Mouse (Mus musculus) retina, adult 2 months (tissue): ENCODE results near the gene Zfp446.
"Not testable (repeated sequence)": the region's sequence is repeated elsewhere in the genome, so short reads cannot be mapped to it uniquely, and the experiment has no call there.

ENCODE experiments used
- DNase-seq: peaks from one replicate; pipeline ENCODE4 v3.0.0-alpha.2; 2012; ENCODE audit warnings: low read depth, low spot score

Zfp446 gene

DNA sequence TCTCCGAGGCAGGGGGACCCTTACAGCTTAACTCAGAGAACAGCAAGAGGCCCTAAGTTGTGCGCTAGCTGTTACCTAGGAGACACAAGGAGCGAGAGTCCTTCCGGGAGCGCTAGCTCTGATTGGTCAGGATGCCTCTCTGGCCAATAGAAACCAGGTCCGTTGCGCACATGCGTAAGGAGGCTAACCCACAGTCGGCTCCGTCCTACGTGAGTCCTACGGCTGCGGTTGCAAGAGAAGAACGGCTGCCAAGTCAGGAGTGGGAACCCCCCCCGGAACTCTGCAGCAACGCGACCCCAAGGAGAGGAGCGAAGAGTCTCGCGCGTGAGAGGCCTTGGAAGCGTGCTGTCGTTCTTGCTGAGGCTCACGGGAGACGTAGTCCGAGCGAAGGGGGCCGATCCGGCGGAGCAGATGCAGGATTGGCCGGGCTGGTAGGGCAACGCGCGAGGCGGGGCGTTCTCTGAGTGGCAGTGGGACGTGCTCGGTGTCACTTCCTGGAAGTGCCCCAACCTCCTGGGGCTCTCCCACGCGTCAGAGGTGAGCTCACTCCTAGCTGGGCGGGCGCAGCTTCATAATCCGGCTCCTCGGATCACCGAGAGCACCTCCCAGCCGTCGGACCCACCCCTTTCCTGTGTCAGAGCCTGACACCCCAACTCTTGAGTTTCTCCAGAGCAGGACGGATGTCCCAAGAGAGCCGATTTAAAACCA lies at the start of gene Zfp446:
Gene Zfp446 (plus strand): TSS at position 167 of the 708 bp plus-strand sequence.
- peak; percentile 93 for DNase-seq

DNA sequence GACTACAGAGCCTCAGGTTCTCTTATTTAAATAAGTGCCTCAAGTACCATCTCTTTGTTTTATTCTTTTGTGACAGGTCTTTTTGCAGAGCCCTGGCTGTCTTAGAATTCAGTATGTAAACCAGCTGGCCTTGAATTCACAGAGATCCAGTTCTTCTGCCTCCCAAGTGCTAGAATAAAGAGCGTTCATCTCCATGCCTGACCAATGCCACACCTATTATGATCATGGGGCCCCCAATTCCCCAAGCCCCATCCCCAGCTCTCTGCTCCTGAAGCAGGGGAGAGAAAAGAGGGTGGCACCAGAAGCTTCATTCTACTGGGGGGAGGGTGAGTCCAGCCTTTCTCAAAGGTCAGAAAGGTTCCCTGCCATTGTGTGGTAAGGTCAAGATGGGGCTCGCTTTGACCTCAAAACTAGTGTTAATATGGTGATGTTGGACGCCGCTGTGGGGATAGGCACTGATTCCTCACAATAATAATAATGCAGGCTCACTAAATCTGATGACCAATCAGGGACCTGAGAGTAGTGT lies 44.0 kb upstream of the Zfp446 start:
- DNase-seq = no peak

DNA sequence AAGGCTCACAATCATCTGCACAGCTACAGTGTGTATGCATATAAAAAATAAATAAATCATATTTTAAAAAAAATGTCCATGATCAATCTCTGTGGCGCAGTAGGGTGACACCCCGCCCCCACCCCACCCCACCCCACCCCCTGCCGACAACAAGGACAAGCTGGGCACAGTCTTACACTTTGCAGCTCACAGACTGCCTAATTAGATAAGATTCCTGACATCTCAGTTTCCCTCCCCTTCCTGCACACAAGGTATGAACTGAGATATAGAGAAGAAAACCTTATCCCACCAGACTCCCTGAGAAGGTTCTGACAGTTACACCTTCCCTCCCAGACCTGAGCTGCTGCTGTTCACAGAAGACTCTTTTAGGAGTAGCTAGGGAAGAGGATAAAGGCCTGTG lies 42.8 kb upstream of the Zfp446 start:
- DNase-seq = no peak

DNA sequence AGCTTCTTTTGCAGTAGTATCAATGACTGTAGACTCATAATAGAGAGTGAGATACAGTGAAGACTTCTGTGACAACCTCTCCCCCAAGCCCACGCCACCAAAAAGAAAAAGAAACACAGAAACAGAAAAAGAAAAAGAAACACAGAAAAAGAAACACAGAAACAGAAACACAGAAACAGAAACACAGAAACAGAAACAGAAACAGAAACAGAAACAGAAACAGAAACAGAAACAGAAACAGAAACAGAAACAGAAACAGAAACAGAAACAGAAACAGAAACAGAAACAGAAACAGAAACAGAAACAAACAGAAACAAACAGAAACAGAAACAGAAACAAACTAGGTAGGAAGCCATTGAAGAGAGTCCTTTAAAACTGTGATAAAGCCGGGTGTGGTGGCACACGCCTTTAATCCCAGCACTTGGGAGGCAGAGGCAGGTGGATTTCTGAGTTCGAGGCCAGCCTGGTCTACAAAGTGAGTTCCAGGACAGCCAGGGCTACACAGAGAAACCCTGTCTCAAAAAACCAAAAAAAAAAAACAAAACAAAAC lies 40.3 kb upstream of the Zfp446 start:
- DNase-seq = not testable (repeated sequence)

DNA sequence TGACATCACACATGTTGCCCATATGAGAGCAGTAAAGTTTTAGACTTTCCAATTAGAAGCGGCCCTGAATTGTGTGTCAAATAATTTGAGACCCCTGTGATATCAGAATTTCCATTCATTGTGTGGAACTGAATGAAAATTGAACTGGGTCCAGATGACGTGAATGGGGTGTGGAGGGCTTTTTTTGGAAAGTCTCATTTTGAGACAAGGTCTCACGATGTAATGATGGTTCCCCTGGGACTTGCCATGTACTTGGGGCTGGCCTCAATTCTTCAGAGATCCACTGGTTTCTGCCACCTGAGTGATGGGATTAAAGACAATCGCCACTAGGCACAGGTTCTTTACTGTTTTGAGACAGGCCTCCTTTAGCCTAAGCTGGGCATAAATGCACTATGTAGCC lies 37.0 kb upstream of the Zfp446 start:
- no peak for DNase-seq

DNA sequence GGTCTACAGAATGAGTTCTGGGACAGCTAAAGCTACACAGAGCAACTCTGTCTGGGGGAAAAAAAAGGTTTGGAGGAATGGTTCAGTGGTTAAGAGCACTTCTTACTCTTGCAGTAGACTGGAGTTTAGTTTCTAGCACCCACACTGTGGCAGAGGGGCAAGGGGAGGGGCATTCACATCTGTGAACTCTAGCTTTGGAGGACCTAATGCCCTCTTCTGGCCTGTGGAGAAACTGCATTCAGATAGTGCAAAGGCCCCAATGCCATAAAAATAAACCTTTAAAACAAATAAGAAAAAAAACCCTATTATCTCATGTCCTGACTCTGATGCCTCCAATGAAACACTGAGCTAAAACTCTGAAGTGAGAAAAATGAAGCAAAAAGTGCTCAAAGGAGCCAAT lies 34.2 kb upstream of the Zfp446 start:
- DNase-seq = no peak

DNA sequence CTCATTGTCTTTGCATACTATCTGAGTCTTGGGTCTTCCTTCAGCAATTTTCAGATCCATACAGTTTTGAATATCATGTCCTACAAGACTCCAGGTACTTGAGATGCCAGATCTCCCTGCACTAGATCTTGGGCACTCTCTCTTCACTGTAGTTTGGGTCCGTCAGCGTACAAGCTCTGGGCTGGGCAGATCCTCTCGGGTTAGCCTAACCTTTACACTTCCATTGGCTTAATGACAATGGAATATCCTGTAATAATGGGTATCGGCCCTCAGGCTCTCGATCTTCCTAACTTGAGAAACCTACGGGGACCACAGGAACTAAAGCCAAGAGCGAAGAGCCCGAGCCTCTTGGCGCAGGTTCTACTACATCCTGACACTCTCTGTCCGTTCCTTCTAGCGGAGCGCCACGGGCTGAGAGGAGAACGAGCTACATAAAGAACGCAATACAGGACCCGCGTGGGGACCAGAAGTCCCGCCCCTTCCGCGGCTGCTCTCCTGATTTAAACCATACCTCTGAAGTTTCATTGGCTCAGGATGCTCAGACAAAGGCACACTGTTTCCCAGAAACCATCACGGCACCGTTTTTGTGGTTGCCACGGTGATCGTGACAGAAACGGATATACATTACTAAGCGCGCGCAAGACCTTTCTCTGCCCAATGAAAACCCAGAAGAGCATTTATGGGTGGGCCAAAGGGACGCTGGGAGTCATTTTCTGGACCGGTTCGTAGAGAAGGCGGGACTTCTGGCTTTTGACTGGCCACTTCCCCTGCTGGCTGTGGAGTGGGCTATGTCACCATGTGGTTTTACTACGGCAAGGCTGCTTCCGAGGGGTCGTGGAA lies 28.4 kb upstream of the Zfp446 start:
- peak; percentile 64 for DNase-seq

DNA sequence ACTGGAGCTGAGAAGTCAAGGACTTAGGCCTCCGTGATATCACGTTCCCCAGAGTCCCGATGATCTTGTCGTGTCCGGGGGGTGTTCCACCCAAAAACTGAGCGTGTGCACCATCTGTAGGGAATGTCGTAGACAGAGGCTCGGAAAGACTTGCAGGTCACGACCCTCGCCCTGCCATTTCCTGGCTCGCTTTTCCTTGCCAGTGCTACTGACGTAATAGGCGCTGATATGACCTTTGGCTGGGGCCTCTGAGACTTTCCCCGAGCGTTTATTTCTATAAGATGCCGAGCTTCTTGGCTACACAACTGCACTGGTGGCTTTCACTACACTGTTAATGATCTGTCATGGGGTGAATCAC lies 27.8 kb upstream of the Zfp446 start:
- no peak for DNase-seq

DNA sequence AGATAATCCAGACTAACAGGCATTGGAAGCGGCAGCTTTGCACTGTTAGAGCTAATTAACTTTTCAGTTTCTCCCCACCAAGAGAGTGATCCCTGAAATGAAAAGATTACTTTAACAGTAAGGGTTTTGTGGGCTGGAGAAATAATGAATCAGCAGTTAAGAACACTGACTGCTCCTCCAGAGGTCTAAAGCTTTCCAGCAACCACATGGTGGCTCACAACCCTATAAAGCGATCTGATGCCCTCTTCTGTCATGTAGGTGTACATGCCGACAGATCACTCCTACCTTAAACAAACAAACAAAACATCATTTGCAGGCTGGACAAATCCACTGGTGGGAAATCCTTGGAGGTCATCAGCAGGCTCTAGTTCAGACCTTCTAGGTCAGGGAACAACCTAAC lies 22.8 kb upstream of the Zfp446 start:
- DNase-seq = no peak

DNA sequence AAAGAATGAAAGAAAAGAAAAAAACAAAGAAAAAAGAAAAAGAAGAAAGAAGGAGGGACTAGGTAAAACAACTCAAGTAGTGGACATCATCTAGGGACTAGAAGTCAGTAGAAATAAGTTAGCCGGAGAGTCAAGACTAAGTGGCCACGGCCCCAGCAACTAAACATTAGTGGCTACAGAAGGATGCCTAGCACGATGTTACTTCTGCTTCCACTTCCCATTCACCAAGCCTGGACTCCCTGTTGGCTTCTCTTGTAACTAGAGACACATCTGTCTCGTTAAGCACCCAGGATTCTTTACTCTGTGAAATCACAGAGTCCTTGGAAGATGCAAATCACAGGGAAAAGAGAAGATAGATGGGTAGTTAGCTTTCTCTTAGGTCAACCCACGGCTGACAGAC lies 20.1 kb upstream of the Zfp446 start:
- DNase-seq = no peak

DNA sequence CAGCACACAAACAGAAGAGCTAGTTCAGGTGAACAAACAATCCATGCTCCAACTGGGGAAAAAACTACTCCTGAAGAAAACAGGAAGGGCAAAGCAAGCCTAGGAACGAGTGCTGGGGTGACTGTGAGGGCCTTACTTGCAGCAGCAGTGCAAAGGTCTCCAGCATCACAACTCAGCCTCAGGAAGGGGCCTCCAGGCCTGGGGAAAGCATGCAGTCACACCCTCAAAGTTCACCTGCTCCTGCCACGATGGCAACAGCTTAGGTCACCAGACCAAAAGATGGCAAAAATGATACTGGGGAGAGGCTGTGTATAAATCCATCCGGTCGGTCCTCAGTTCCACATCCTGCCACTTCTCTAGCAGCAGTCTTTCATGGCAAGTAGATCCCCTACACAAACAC lies 18.7 kb upstream of the Zfp446 start:
- DNase-seq = no peak

DNA sequence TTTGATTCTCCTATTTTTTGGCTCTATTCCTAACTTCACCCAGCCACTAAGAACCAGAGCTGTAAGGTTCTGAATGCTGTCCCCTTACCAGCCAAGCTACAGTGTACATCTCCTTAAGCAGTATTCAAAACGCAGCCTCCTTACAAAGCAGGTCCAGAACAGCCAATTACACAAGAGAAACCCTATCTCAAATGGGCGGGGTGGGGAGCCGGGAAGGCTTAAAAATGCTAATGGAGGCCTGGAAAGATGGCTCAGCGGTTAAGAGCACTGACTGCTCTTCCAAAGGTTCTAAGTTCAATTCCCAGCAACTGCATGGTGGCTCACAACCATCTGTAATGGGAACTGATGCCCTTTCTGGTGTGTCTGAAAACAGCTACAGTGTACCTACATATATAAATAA lies 17.9 kb upstream of the Zfp446 start:
- no peak for DNase-seq

DNA sequence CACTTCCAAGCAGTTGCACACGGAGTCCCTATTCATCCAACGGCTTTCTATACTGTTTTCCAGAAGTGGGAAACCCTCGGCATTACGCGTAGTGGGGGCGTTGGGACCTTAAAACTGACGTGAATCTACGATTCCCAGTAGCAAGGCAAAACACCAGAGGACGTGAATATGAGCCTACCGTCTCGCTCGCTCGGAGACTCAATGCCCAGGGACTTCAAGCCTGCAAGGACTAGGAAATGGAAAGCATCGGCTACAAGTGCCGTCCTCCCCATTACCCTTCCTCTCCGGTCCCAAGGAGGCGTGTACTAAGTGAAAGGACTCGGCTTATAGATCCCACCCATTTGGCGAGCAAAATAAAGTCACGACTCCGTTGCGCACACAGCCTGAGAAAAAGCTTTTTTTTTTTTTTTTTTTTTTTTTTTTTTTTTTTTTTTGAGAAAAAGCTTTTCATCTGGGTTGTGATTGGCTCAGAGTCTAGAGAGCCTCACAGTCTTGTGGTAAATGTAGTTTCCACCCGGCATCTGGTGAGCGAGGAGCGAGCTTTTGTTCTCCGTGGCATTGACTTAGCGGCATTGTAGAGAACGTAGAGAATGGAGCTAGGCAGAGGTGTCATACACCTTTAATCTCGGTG lies 16.0 kb upstream of the Zfp446 start:
- DNase-seq = no peak

DNA sequence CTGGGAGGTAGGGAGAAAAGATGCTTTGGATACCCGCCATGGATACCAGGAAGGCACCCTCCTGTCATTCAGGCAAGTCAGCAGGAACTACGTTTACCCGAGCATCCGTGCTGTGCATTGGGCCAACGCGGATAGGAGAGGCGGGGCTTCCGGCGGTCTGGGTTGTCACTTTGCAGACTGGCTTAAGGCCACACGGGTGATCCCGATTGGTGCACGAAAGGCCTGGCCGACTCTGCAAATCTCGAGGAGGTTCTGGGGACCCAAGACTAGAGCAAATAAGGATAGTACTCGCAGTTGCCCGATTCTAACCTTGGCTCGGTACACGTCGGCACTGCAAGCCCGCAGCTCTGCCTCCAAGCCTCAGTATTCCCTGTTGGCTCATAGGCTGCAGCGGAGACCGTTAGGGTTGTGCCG lies 12.0 kb upstream of the Zfp446 start, which contains the start of gene Zfp324:
Gene Zfp324 (plus strand): TSS at position 161 of the 414 bp plus-strand sequence.
- peak; percentile 74 for DNase-seq

DNA sequence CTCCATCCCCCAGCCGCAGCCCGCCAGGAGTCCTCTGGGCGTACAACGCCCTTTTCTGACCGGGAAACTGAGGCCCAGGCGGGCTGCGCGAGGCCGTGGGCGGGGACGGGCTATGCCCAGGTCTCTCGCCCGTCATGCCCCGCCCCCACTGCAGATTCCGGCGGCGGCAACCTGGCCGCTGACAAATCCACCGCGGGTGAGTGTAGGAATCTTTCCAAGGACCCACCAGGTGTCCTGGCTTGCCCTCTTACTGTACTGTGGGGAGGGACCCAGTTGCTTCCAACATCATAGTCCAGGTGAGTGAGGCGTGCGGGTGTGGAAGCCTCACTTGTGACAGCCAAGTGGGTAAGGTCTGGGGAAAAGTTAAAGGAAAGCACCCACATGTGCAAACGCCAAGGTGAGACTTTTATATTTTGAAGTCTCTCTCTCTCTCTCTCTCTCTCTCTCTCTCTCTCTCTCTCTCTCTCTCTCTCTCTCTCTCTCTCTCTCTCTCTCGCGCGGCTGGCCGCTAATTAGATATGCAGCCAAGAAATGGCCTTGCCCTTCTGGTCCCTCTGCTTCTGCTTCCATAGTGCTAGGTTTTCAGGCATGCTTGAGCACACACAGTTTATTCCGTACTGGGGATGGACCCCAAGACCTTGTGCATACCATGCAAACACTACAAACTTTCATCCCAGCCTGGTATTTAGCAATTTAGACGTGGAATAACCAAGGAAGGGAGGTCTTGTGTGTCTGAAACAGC lies 11.4 kb upstream of the Zfp446 start:
- DNase-seq = no peak

DNA sequence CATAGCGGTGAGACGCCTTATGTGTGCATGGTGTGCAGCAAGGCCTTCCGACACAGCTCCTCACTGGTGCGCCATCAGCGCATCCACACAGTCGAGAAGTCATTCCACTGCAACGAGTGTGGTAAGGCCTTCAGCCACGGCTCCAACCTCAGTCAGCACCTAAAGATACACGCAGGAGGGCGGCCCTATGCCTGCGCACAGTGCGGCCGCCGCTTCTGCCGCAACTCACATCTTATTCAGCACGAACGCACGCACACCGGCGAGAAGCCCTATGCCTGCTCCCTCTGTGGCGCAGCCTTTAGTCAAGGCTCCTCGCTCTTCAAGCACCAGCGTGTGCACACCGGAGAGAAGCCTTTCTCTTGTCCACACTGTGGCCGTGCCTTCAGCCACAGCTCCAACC lies 6.7 kb upstream of the Zfp446 start:
- no peak for DNase-seq

DNA sequence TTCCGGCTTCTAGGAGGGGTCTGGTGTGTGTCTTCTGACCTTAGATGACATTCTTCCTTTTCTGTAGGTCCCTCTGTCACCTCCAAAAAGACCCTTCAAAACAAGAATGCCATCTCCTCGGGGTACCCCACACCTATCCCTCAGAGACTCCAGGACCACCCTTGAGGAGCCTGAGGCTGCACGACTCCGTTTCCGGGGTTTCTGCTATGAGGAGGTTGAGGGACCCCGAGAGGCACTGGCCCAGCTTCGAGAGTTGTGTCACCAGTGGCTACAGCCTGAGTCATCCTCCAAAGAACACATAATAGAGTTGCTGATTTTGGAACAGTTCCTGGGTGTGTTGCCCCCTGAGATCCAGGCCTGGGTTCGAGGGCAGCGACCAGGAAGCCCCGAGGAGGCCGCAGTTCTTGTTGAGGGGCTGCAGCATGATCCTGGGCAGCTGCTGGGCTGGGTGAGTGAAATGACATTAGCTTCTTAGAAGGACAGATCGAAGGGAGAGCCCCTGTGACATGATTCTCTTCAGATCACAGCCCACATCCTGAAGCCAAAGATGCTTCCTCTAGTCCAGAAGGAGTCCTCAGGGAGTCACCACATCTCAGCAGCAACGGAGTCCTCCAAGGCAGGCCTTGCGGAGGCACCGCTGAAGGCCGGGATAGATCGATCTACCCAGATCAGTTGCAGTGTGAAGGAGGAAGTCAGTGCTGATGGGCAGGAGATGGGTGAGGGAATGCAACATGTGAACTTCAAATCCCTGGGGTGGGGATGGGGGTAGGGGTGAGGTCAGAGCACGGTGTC lies 1.5 kb downstream of the Zfp446 start:
- no peak for DNase-seq

DNA sequence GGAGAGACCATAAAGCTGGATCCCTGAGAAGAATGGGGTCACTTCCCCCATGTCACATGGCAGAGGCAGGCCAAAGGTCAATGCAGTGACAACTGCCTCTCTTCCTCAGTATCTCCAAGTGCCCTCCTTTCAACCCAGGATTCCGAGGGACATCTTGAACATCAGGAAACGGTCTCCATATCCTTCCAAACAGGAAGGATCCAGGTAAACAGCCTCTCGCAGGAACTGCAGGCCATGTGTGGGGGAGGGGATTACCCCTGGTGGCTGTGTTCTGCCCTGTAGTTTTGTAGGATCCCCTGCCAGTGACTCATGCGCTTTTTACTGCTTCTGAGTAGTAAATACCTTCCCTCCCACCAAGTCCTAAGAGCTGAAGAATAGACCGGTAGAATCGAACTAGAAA lies 2.1 kb downstream of the Zfp446 start:
- no peak for DNase-seq

DNA sequence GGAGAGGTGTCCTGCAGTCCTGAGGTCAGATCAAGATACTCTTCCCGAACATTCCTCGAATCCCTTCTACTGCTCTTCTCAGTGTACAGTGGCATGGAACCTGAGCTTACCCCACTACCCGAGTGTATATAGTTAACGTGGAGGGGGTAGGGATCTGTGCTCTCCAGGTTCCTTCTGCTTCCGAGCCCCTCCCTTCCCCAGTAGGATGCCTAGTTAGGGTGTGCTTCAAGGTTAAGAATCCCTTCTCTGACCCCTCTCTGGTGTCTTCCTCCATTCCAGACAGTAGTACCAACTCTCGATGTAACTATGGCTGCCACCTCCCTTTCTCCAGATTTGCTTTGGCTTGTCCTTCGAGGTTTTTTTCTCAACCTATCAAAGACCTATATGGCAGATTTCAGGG lies 2.6 kb downstream of the Zfp446 start:
- DNase-seq = no peak

DNA sequence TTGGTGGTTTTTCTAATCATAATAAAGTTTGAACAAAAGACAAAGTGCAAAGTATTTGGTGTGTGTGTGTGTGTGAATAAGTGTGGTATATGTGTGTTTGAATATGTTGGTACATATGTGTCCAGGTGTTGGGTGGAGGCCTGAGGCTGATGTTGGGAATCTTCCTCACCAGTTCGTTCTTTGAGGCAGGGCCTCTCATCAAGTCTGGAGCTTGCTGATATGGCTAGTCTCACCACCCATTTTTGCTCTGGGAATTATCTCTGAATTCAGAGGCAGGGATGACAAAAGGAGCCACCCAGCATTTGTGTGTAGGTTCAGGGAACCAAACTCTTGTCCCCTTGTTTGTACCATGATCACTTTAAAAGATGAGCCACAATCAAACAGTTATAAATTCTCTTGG lies 8.1 kb downstream of the Zfp446 start:
- DNase-seq = no peak

DNA sequence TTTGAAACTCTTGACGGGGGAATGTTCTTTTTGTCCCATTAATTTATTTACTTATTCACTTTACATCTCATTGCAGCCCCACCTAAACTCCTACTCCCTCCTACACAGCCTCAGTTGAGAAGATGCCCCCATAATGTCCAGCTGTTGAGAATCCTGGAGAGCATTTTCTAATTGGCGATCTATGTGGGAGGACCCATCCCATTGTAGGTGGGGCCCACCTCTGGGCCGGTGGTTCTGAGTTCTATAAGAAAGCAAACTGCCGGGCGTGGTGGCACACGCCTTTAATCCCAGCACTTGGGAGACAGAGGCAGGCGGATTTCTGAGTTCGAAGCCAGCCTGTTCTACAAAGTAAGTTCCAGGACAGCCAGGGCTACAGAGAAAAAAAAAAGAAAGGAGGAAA lies 9.3 kb downstream of the Zfp446 start:
- no peak for DNase-seq
